Mouse (Mus musculus): Measurements from ENCODE around the gene Gnaq.
"Not testable (repeated sequence)": the region's sequence is repeated elsewhere in the genome, so short reads cannot be mapped to it uniquely, and the experiment has no call there.

Gene Gnaq

GRCm38 (mm10) chr19:16142990-16143389 is 10.4 kb downstream of the Gnaq start:
- in situ Hi-C loops (cut with MboI, MseI) = no loop called here

- in situ Hi-C loops (cut with MboI, MseI) = no loop called here
Measured at GRCm38 (mm10) chr19:16147446-16147845, 14.8 kb downstream of the Gnaq start.

- in situ Hi-C loops (cut with MboI, MseI) = no loop called here
Measured at GRCm38 (mm10) chr19:16149094-16149493, 16.5 kb downstream of the Gnaq start.

GRCm38 (mm10) chr19:16150328-16150727 is 17.7 kb downstream of the Gnaq start:
- in situ Hi-C loops (cut with MboI, MseI) = no loop called here

GRCm38 (mm10) chr19:16153851-16154250 is 21.2 kb downstream of the Gnaq start:
- in situ Hi-C loops (cut with MboI, MseI) = no loop called here

GRCm38 (mm10) chr19:16154480-16154879 is 21.8 kb downstream of the Gnaq start:
- in situ Hi-C loops (cut with MboI, MseI) = no loop called here

- in situ Hi-C loops (cut with MboI, MseI) = no loop called here
Measured at GRCm38 (mm10) chr19:16157120-16157519, 24.5 kb downstream of the Gnaq start.

- in situ Hi-C loops (cut with MboI, MseI) = no loop called here
Measured at GRCm38 (mm10) chr19:16160759-16161158, 28.1 kb downstream of the Gnaq start.

GRCm38 (mm10) chr19:16161222-16161621 is 28.6 kb downstream of the Gnaq start:
- in situ Hi-C loops (cut with MboI, MseI) = no loop called here

- in situ Hi-C loops (cut with MboI, MseI) = not testable (repeated sequence)
Measured at GRCm38 (mm10) chr19:16164396-16164795, 31.8 kb downstream of the Gnaq start.

GRCm38 (mm10) chr19:16167185-16167584 is 34.6 kb downstream of the Gnaq start:
- in situ Hi-C loops (cut with MboI, MseI) = loop anchor here (5.0 kb wide), 1 partner anchor 100 kb away; no protein-coding TSS in a partner anchor

GRCm38 (mm10) chr19:16168192-16168591 is 35.6 kb downstream of the Gnaq start:
- in situ Hi-C loops (cut with MboI, MseI) = loop anchor here (5.0 kb wide), 1 partner anchor 99 kb away; no protein-coding TSS in a partner anchor

GRCm38 (mm10) chr19:16168653-16169198 is 36.1 kb downstream of the Gnaq start:
- in situ Hi-C loops (cut with MboI, MseI) = loop anchor here (5.0 kb wide), 1 partner anchor 99 kb away; no protein-coding TSS in a partner anchor

GRCm38 (mm10) chr19:16170724-16171123 is 38.1 kb downstream of the Gnaq start:
- in situ Hi-C loops (cut with MboI, MseI) = no loop called here

GRCm38 (mm10) chr19:16173721-16174120 is 41.1 kb downstream of the Gnaq start:
- in situ Hi-C loops (cut with MboI, MseI) = no loop called here

- in situ Hi-C loops (cut with MboI, MseI) = no loop called here
Measured at GRCm38 (mm10) chr19:16176426-16176825, 43.8 kb downstream of the Gnaq start.

GRCm38 (mm10) chr19:16177139-16177727 is 44.6 kb downstream of the Gnaq start:
- in situ Hi-C loops (cut with MboI, MseI) = no loop called here

GRCm38 (mm10) chr19:16181258-16181657 is 48.6 kb downstream of the Gnaq start:
- in situ Hi-C loops (cut with MboI, MseI) = no loop called here

- in situ Hi-C loops (cut with MboI, MseI) = no loop called here
Measured at GRCm38 (mm10) chr19:16181852-16182475, 49.3 kb downstream of the Gnaq start.

GRCm38 (mm10) chr19:16183592-16184365 is 51.1 kb downstream of the Gnaq start:
- in situ Hi-C loops (cut with MboI, MseI) = no loop called here

GRCm38 (mm10) chr19:16186984-16187383 is 54.4 kb downstream of the Gnaq start:
- in situ Hi-C loops (cut with MboI, MseI) = no loop called here

GRCm38 (mm10) chr19:16187952-16188351 is 55.3 kb downstream of the Gnaq start:
- in situ Hi-C loops (cut with MboI, MseI) = no loop called here
